Mouse (Mus musculus) brain, embryonic 14.5 days (tissue): Measurements from ENCODE around the gene Atf5.
A peak's percentile ranks its signal among the peaks of the same experiment; 100 is the strongest.

ENCODE experiments used
- CTCF ChIP-seq: fragments of 200-500 bp; IDR thresholded peaks from 2 replicates; pipeline ENCODE4 v1.5.1; 2012; ENCODE audit warnings: inconsistent platforms, mild to moderate bottlenecking, moderate library complexity, borderline replicate concordance; ENCODE audit not compliant: insufficient read depth, insufficient read length; ENCODE audit errors: extremely low read depth
- POLR2A ChIP-seq: fragments of 200-500 bp; IDR thresholded peaks from 2 replicates; pipeline ENCODE4 v1.6.1; 2012; ENCODE audit warnings: mild to moderate bottlenecking, inconsistent platforms, borderline replicate concordance; ENCODE audit not compliant: poor library complexity, insufficient read depth, insufficient read length, severe bottlenecking; ENCODE audit errors: extremely low read depth

- peak; percentile 17; the same call in 1 of the 2 replicates for TF ChIP-seq CTCF
- TF ChIP-seq POLR2A, result no peak
Measured at GRCm38 (mm10) chr7:44823409-44823808, 7.0 kb upstream of the Atf5 start.
